ENCODE assay signal across 8 mouse cellular contexts in genomic region chr13:60308062-60308801, GRCm38 (mm10).
DNase-seq lines count a peak whose midpoint lies in the region; ATAC-seq lines count a peak whose summit lies in the region.

No protein-coding gene starts in this region.

- no peaks in the 10 kb centered on the region for H3K27me3 ChIP-seq in forebrain, embryonic 14.5 days (replicated peaks; ENCODE audit: control insufficient read depth, insufficient read depth, low read length)
- no peaks in the 10 kb centered on the region for H3K27me3 ChIP-seq in forebrain, embryonic 13.5 days
- no peaks in the 10 kb centered on the region for H3K27me3 ChIP-seq in embryonic facial prominence, embryonic 12.5 days
- no peaks in the 10 kb centered on the region for H3K27me3 ChIP-seq in midbrain, embryonic 13.5 days

- H3K4me1 ChIP-seq in forebrain, embryonic 14.5 days (ENCODE audit: control insufficient read depth, insufficient read depth, low read length) = peaks cover 4% of the 10 kb centered on the region; the same call in 1 of the 2 replicates
- H3K4me1 ChIP-seq in forebrain, embryonic 13.5 days = peaks cover 9% of the 10 kb centered on the region
- H3K4me1 ChIP-seq in embryonic facial prominence, embryonic 12.5 days = peaks cover 21% of the 10 kb centered on the region; the same call in 1 of the 2 replicates
- H3K4me1 ChIP-seq in midbrain, embryonic 13.5 days (replicated peaks) = no peaks in the 10 kb centered on the region

- no peak overlapping the region for H3K27ac ChIP-seq in forebrain, embryonic 14.5 days (ENCODE audit: low read depth, low read length)
- H3K27ac ChIP-seq in forebrain, embryonic 13.5 days = no peak overlapping the region; the same call in 1 of the 2 replicates
- peak overlapping the region; percentile 80 for H3K27ac ChIP-seq in embryonic facial prominence, embryonic 12.5 days
- H3K27ac ChIP-seq in midbrain, embryonic 13.5 days = no peak overlapping the region

- no peak overlapping the region for H3K9ac ChIP-seq in forebrain, embryonic 14.5 days (ENCODE audit: low read length)
- H3K9ac ChIP-seq in forebrain, embryonic 13.5 days = no peak overlapping the region
- no peak overlapping the region for H3K9ac ChIP-seq in embryonic facial prominence, embryonic 12.5 days
- H3K9ac ChIP-seq in midbrain, embryonic 13.5 days (replicated peaks) = no peak overlapping the region

- H3K4me2 ChIP-seq in forebrain, embryonic 14.5 days (ENCODE audit: low read length) = no peak overlapping the region
- no peak overlapping the region for H3K4me2 ChIP-seq in forebrain, embryonic 13.5 days
- H3K4me2 ChIP-seq in embryonic facial prominence, embryonic 12.5 days (replicated peaks) = no peak overlapping the region
- H3K4me2 ChIP-seq in midbrain, embryonic 13.5 days (replicated peaks) = no peak overlapping the region

- no peaks in the 10 kb centered on the region for H3K36me3 ChIP-seq in forebrain, embryonic 14.5 days (ENCODE audit: control insufficient read depth, insufficient read depth, low read length)
- no peaks in the 10 kb centered on the region for H3K36me3 ChIP-seq in forebrain, embryonic 13.5 days (ENCODE audit: poor library complexity, severe bottlenecking)
- no peaks in the 10 kb centered on the region for H3K36me3 ChIP-seq in embryonic facial prominence, embryonic 12.5 days
- no peaks in the 10 kb centered on the region for H3K36me3 ChIP-seq in midbrain, embryonic 13.5 days

- ATAC-seq in forebrain, embryonic 14.5 days = no peak
- no peak for ATAC-seq in forebrain, embryonic 13.5 days
- peak; percentile 68; the same call in 1 of the 2 replicates for ATAC-seq in embryonic facial prominence, embryonic 12.5 days (ENCODE audit: insufficient number of reproducible peaks, insufficient read depth, low FRiP score, low TSS enrichment)
- no peak for ATAC-seq in midbrain, embryonic 13.5 days

- intact Hi-C loops in gastrocnemius, postnatal 14 days (cut with DNase I; ENCODE audit: low total_unique reads) = no loop called here

- WGBS in forebrain, embryonic 14.5 days = 51% methylated on average over 13 of the region's 13 CpGs
- WGBS in forebrain, embryonic 13.5 days = 64% methylated on average over 13 of the region's 13 CpGs
- 42% methylated on average over 13 of the region's 13 CpGs for WGBS in embryonic facial prominence, embryonic 12.5 days
- WGBS in midbrain, embryonic 13.5 days = 73% methylated on average over 13 of the region's 13 CpGs

- no peak overlapping the region for H3K4me3 ChIP-seq in forebrain, embryonic 14.5 days (ENCODE audit: low read depth, low read length)
- H3K4me3 ChIP-seq in forebrain, embryonic 13.5 days = no peak overlapping the region
- no peak overlapping the region for H3K4me3 ChIP-seq in embryonic facial prominence, embryonic 12.5 days
- no peak overlapping the region for H3K4me3 ChIP-seq in midbrain, embryonic 13.5 days (replicated peaks)

- no peaks in the 10 kb centered on the region for H3K9me3 ChIP-seq in forebrain, embryonic 14.5 days (replicated peaks; ENCODE audit: control insufficient read depth, low read length)
- no peaks in the 10 kb centered on the region for H3K9me3 ChIP-seq in forebrain, embryonic 13.5 days (replicated peaks)
- H3K9me3 ChIP-seq in embryonic facial prominence, embryonic 12.5 days = no peaks in the 10 kb centered on the region
- no peaks in the 10 kb centered on the region for H3K9me3 ChIP-seq in midbrain, embryonic 13.5 days

- peak; percentile 54 for DNase-seq in forebrain, embryonic 14.5 days (ENCODE audit: low spot score)
- DNase-seq in kidney, adult 9 months = peak; percentile 21
- DNase-seq in lung, postnatal 4 days = peak; percentile 73 to 85
- no peak for DNase-seq in gastrocnemius, postnatal 14 days
- DNase-seq in spleen, postnatal 36 days (ENCODE audit: low spot score in 2 of 2) = no peak

Comparison
In these comparisons a context has a peak if more than half of its experiments do, and no peak if none do; other contexts are left out.
1. DNase-seq: peak in forebrain, embryonic 14.5 days (single experiment), kidney, adult 9 months (single experiment) and lung, postnatal 4 days (2 of 2); none in gastrocnemius, postnatal 14 days (single experiment) and spleen, postnatal 36 days (0 of 2).